Mouse (Mus musculus) retina, adult 2 months (tissue): ENCODE measurements around the gene Zgrf1.

ENCODE experiments used
- DNase-seq: peaks from one replicate; pipeline ENCODE4 v3.0.0-alpha.2; 2012; ENCODE audit warnings: low read depth, low spot score

Gene Zgrf1

GRCm38 (mm10) chr3:127552973-127553719, at the start of gene Zgrf1, which contains the start of gene Larp7:
Gene Zgrf1 (plus strand): TSS chr3:127553489.
Gene Larp7 (minus strand): TSS chr3:127553349.
- DNase-seq = peak; percentile 97

- DNase-seq = no peak
Measured at GRCm38 (mm10) chr3:127507878-127508783, 45.2 kb upstream of the Zgrf1 start.

- DNase-seq = no peak
Measured at GRCm38 (mm10) chr3:127511786-127512746, 41.2 kb upstream of the Zgrf1 start.

- DNase-seq = no peak
Measured at GRCm38 (mm10) chr3:127512794-127513335, 40.4 kb upstream of the Zgrf1 start.

GRCm38 (mm10) chr3:127513699-127514098, 39.6 kb upstream of the Zgrf1 start:
- no peak for DNase-seq

GRCm38 (mm10) chr3:127515251-127515650, 38.0 kb upstream of the Zgrf1 start:
- no peak for DNase-seq

GRCm38 (mm10) chr3:127520300-127520699, 33.0 kb upstream of the Zgrf1 start:
- DNase-seq = no peak

GRCm38 (mm10) chr3:127521156-127521555, 32.1 kb upstream of the Zgrf1 start:
- DNase-seq = no peak

GRCm38 (mm10) chr3:127525188-127525819, 28.0 kb upstream of the Zgrf1 start:
- no peak for DNase-seq

GRCm38 (mm10) chr3:127527465-127528034, 25.7 kb upstream of the Zgrf1 start:
- DNase-seq = no peak

GRCm38 (mm10) chr3:127529210-127529609, 24.1 kb upstream of the Zgrf1 start:
- no peak for DNase-seq

- no peak for DNase-seq
Measured at GRCm38 (mm10) chr3:127529824-127530223, 23.5 kb upstream of the Zgrf1 start.

- DNase-seq = no peak
Measured at GRCm38 (mm10) chr3:127530293-127530692, 23.0 kb upstream of the Zgrf1 start.

- no peak for DNase-seq
Measured at GRCm38 (mm10) chr3:127539193-127539592, 14.1 kb upstream of the Zgrf1 start.

GRCm38 (mm10) chr3:127543976-127544375, 9.3 kb upstream of the Zgrf1 start:
- no peak for DNase-seq

- no peak for DNase-seq
Measured at GRCm38 (mm10) chr3:127544610-127545121, 8.6 kb upstream of the Zgrf1 start.

- DNase-seq = no peak
Measured at GRCm38 (mm10) chr3:127547882-127548281, 5.4 kb upstream of the Zgrf1 start.

- no peak for DNase-seq
Measured at GRCm38 (mm10) chr3:127552434-127552972, 786 bp upstream of the Zgrf1 start.

GRCm38 (mm10) chr3:127553720-127554043, 393 bp downstream of the Zgrf1 start:
- no peak for DNase-seq

- no peak for DNase-seq
Measured at GRCm38 (mm10) chr3:127554723-127555122, 1.4 kb downstream of the Zgrf1 start.
